27 mouse cellular contexts compared by ENCODE assay signal in the genomic region with DNA sequence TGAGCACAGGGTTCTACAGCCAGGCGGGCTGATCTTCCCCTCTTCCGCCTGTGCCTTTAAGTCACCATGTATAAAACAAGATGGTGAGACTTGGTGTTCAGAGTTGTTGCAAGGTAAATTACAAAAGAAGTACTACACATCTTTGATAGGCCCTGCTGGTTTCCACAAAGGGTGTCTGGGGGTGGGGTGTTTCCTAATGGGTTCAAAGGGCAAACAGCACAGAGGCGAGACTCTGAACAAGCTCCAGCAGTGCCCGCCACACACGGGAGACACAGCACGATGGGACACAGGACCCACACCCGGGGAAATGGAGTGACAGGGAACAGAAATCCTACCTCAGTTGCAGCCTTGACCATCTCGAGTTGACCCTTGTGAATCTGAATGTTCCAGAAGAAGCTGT. TPM values are rescaled to one million over a fixed set of nuclear protein-coding genes. Genes with fewer than 3 reads are reported as not detected.
DNase-seq lines count a peak whose midpoint lies in the region; ATAC-seq and TF ChIP-seq lines count a peak whose summit lies in the region.
"Had no signal": no experiment of that assay in that cellular context is flagged by ENCODE, and none has a peak within 500 bp of the region (broad histone marks: within the 10 kb centered on the region; RNA-seq: fewer than 3 reads in every experiment).

No protein-coding gene starts in this region.

- H3K4me2 ChIP-seq in intestine, postnatal 0 days (replicated peaks; ENCODE audit: low read depth) = no peak overlapping the region
- H3K4me2 ChIP-seq in intestine, embryonic 15.5 days (replicated peaks) = no peak overlapping the region
- H3K4me2 ChIP-seq in liver, postnatal 0 days (ENCODE audit: low read depth, low read length) = no peak overlapping the region
- H3K4me2 ChIP-seq: embryonic facial prominence, embryonic 13.5 days; forebrain, embryonic 12.5 days; forebrain, embryonic 15.5 days; hindbrain, embryonic 12.5 days; hindbrain, embryonic 15.5 days had no signal

- H3K27me3 ChIP-seq in intestine, postnatal 0 days (replicated peaks; ENCODE audit: control insufficient read depth, insufficient read depth, low read length) = no peaks in the 10 kb centered on the region
- H3K27me3 ChIP-seq in intestine, embryonic 15.5 days (replicated peaks) = no peaks in the 10 kb centered on the region
- no peaks in the 10 kb centered on the region for H3K27me3 ChIP-seq in liver, postnatal 0 days (ENCODE audit: insufficient read depth, low read length)
- H3K27me3 ChIP-seq: CH12.LX; embryonic facial prominence, embryonic 13.5 days; forebrain, embryonic 12.5 days; forebrain, embryonic 15.5 days; hindbrain, embryonic 12.5 days; hindbrain, embryonic 15.5 days; Patski had no signal

- no peak overlapping the region for H3K27ac ChIP-seq in intestine, postnatal 0 days (ENCODE audit: low read depth, low read length)
- no peak overlapping the region for H3K27ac ChIP-seq in intestine, embryonic 15.5 days
- peak overlapping the region; percentile 30; the same call in 1 of the 2 replicates for H3K27ac ChIP-seq in liver, postnatal 0 days (ENCODE audit: low read depth)
- H3K27ac ChIP-seq: embryonic facial prominence, embryonic 10.5 days; embryonic facial prominence, embryonic 13.5 days; forebrain, embryonic 12.5 days; forebrain, embryonic 15.5 days; hindbrain, embryonic 12.5 days; hindbrain, embryonic 15.5 days had no signal

- no peaks in the 10 kb centered on the region for H3K9me3 ChIP-seq in intestine, postnatal 0 days (ENCODE audit: control insufficient read depth)
- no peaks in the 10 kb centered on the region for H3K9me3 ChIP-seq in intestine, embryonic 15.5 days
- no peaks in the 10 kb centered on the region for H3K9me3 ChIP-seq in liver, postnatal 0 days (ENCODE audit: low read length)
- H3K9me3 ChIP-seq: embryonic facial prominence, embryonic 10.5 days; embryonic facial prominence, embryonic 13.5 days; forebrain, embryonic 12.5 days; forebrain, embryonic 15.5 days; G1E; hindbrain, embryonic 12.5 days; hindbrain, embryonic 15.5 days had no signal

- WGBS in intestine, postnatal 0 days = 58% methylated on average over 8 of the region's 8 CpGs
- 75% methylated on average over 8 of the region's 8 CpGs for WGBS in intestine, embryonic 15.5 days
- WGBS in liver, postnatal 0 days (ENCODE audit: insufficient replicate concordance) = 69% methylated on average over 8 of the region's 8 CpGs

- no peak for TF ChIP-seq CTCF in intestine, postnatal 0 days (IDR thresholded peaks at IDR 0.05; ENCODE audit: low read depth)
- TF ChIP-seq CTCF in liver, postnatal 0 days (IDR thresholded peaks at IDR 0.05; ENCODE audit: low read depth) = no peak

- H3K4me1 ChIP-seq in intestine, postnatal 0 days (replicated peaks; ENCODE audit: control insufficient read depth, insufficient read depth, low read length) = no peaks in the 10 kb centered on the region
- H3K4me1 ChIP-seq in intestine, embryonic 15.5 days (replicated peaks) = 0 out of 2 replicates have a peak, but pooled peaks cover 3% of the 10 kb centered on the region
- H3K4me1 ChIP-seq in liver, postnatal 0 days (ENCODE audit: insufficient read depth) = peaks cover 17% of the 10 kb centered on the region
- H3K4me1 ChIP-seq: embryonic facial prominence, embryonic 10.5 days; embryonic facial prominence, embryonic 13.5 days; forebrain, embryonic 12.5 days; forebrain, embryonic 15.5 days; hindbrain, embryonic 12.5 days; hindbrain, embryonic 15.5 days had no signal

- H3K36me3 ChIP-seq in intestine, postnatal 0 days (ENCODE audit: control insufficient read depth, insufficient read depth) = peaks cover 84% of the 10 kb centered on the region
- peaks cover 47% of the 10 kb centered on the region for H3K36me3 ChIP-seq in intestine, embryonic 15.5 days
- peaks cover 67% of the 10 kb centered on the region for H3K36me3 ChIP-seq in liver, postnatal 0 days (replicated peaks; ENCODE audit: insufficient read depth, low read length)

- peak; percentile 49 for DNase-seq in liver, postnatal 0 days
- no peak for DNase-seq in liver
- DNase-seq in yolk sac, embryonic 10.5 days (ENCODE audit: low spot score) = peak; percentile 52
- DNase-seq in cerebellum, adult 9-11 months = no peak
- DNase-seq: adrenal gland, adult 8-10 months; adrenal gland, postnatal 36 days; B cell, adult 2 months; cerebellum, adult 11 months; cerebellum, adult 2 months; cerebellum, postnatal 10 days; cerebellum, postnatal 36 days; embryo, embryonic 11 days; gastrocnemius, postnatal 25 days; heart, adult 18-20 months had no signal

- H3K9ac ChIP-seq in intestine, postnatal 0 days (ENCODE audit: low read depth, low read length) = no peak overlapping the region
- H3K9ac ChIP-seq in intestine, embryonic 15.5 days = no peak overlapping the region
- H3K9ac ChIP-seq in liver, postnatal 0 days (replicated peaks) = no peak overlapping the region
- H3K9ac ChIP-seq: embryonic facial prominence, embryonic 13.5 days; forebrain, embryonic 12.5 days; forebrain, embryonic 15.5 days; hindbrain, embryonic 12.5 days; hindbrain, embryonic 15.5 days had no signal

- ATAC-seq in intestine, postnatal 0 days = 0 out of 2 replicates have a peak, but pooled peaks have one; percentile 43
- ATAC-seq in intestine, embryonic 15.5 days = no peak
- peak; percentile 39; the same call in 1 of the 2 replicates for ATAC-seq in liver, postnatal 0 days
- ATAC-seq: activated CD4-positive, CD25-positive, alpha-beta regulatory T cell, adult 4 months; forebrain, embryonic 15.5 days; Patski had no signal

- no peak overlapping the region for H3K4me3 ChIP-seq in intestine, postnatal 0 days (ENCODE audit: low read depth, low read length)
- no peak overlapping the region for H3K4me3 ChIP-seq in intestine, embryonic 15.5 days (replicated peaks)
- no peak overlapping the region for H3K4me3 ChIP-seq in liver, postnatal 0 days (ENCODE audit: low read depth, low read length)
- H3K4me3 ChIP-seq: embryonic facial prominence, embryonic 10.5 days; embryonic facial prominence, embryonic 13.5 days; erythroblast, embryonic 14.5 days; forebrain, embryonic 12.5 days; forebrain, embryonic 15.5 days; hindbrain, embryonic 12.5 days; hindbrain, embryonic 15.5 days had no signal

- TF ChIP-seq EP300 in liver, postnatal 0 days (IDR thresholded peaks at IDR 0.05; ENCODE audit: low read depth) = peak; percentile 19; the same call in 1 of the 2 replicates

RNA-seq across cellular contexts. Expression of gene Gpam, which starts 39.3 kb away (rescaled TPM):
- polyA plus RNA-seq in intestine, postnatal 0 days (2015; fragmentation: Nextera tagmentation; extraction: Ambion mirVana) = 6.3 and 6.6 TPM in 2 replicates
- 23.5 and 24.5 TPM in 2 replicates for polyA plus RNA-seq in intestine, embryonic 15.5 days (2015; fragmentation: Nextera tagmentation; extraction: Ambion mirVana)
- polyA plus RNA-seq in liver, postnatal 0 days (2015; fragmentation: Nextera tagmentation; extraction: Ambion mirVana) = 19.8 and 24.2 TPM in 2 replicates

Comparison
In these comparisons a context has a peak if more than half of its experiments do, and no peak if none do; other contexts are left out.
1. DNase-seq: peak in liver, postnatal 0 days (single experiment) and yolk sac, embryonic 10.5 days (single experiment); none in liver (single experiment) and cerebellum, adult 9-11 months (single experiment).